Mouse (Mus musculus): ENCODE measurements around the gene Golph3l. TPM values are rescaled to one million over a fixed set of nuclear protein-coding genes. Genes with fewer than 3 reads are reported as not detected.

Golph3l gene
- polyA plus RNA-seq, 1 experiment from 2014 or later = 25.4 TPM

DNA sequence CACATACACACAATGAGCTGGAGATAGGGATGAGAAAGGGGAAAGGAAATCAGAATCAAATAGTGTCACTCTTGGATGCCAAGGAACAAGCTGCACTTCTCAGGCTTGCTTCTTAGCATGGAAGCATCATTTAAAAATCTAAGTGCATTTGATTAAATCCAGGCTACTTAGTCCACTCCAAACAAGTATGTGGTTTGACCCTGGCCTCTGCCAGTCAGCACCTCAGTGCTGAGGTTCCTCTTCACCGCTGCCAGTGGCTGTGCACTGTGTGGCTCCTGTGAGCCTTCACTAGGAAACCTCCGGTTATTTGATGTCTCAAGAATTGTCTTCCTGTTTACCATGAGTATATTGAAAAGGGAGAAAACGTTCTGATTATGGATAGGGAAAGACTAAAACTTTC is 42.1 kb downstream of the Golph3l start:
- DNase-seq (ENCODE audit: low spot score) = no peak
- WGBS = 77% methylated on average over 3 of the region's 3 CpGs
- Histone ChIP-seq H3K9me3 (no peaks in the 10 kb centered on the region), H3K27ac (no peak overlapping the region), H3K36me3 (peaks cover 93% of the 10 kb centered on the region), H3K27me3 (ENCODE audit: insufficient read depth, poor library complexity, severe bottlenecking) (no peaks in the 10 kb centered on the region), H3K4me3 (no peak overlapping the region), H3K4me1 (peaks cover 8% of the 10 kb centered on the region; the same call in 1 of the 2 replicates)

GRCm38 (mm10) chr3:95631304-95631703 is 42.6 kb downstream of the Golph3l start:
- H3K9me3 ChIP-seq = no peaks in the 10 kb centered on the region
- WGBS = 78% methylated on average over 6 of the region's 6 CpGs

GRCm38 (mm10) chr3:95632648-95633588 is 44.2 kb downstream of the Golph3l start:
- no peak for DNase-seq (ENCODE audit: low spot score)
- H3K27ac ChIP-seq = peak overlapping the region; percentile 7; the same call in 1 of the 2 replicates
- peaks cover 6% of the 10 kb centered on the region; the same call in 1 of the 2 replicates for H3K4me1 ChIP-seq
- no peaks in the 10 kb centered on the region for H3K9me3 ChIP-seq
- WGBS = 73% methylated on average over 12 of the region's 12 CpGs
- peaks cover 95% of the 10 kb centered on the region for H3K36me3 ChIP-seq
- no peak overlapping the region for H3K4me3 ChIP-seq
- no peaks in the 10 kb centered on the region for H3K27me3 ChIP-seq (ENCODE audit: insufficient read depth, poor library complexity, severe bottlenecking)

More at GRCm38 (mm10) chr3:95631304-95631703, 42.6 kb downstream of the Golph3l start:
- H3K4me3 ChIP-seq = no peak overlapping the region
- no peaks in the 10 kb centered on the region for H3K27me3 ChIP-seq (ENCODE audit: insufficient read depth, poor library complexity, severe bottlenecking)
- peaks cover 94% of the 10 kb centered on the region for H3K36me3 ChIP-seq
- H3K27ac ChIP-seq = no peak overlapping the region
- DNase-seq (ENCODE audit: low spot score) = no peak
- peaks cover 6% of the 10 kb centered on the region; the same call in 1 of the 2 replicates for H3K4me1 ChIP-seq

GRCm38 (mm10) chr3:95635636-95636035 is 46.9 kb downstream of the Golph3l start:
- Histone ChIP-seq H3K27me3 (ENCODE audit: insufficient read depth, poor library complexity, severe bottlenecking) (no peaks in the 10 kb centered on the region), H3K27ac (no peak overlapping the region), H3K36me3 (peaks cover 86% of the 10 kb centered on the region), H3K4me1 (peaks cover 6% of the 10 kb centered on the region; the same call in 1 of the 2 replicates), H3K9me3 (no peaks in the 10 kb centered on the region), H3K4me3 (no peak overlapping the region)
- 68% methylated on average over 4 of the region's 4 CpGs for WGBS
- DNase-seq (ENCODE audit: low spot score) = no peak

- WGBS = 64% methylated on average over 4 of the region's 4 CpGs
Observed at GRCm38 (mm10) chr3:95636072-95636471, 47.3 kb downstream of the Golph3l start.

GRCm38 (mm10) chr3:95639694-95640093 is 51.0 kb downstream of the Golph3l start:
- Histone ChIP-seq H3K36me3 (peaks cover 49% of the 10 kb centered on the region), H3K27me3 (ENCODE audit: insufficient read depth, poor library complexity, severe bottlenecking) (no peaks in the 10 kb centered on the region), H3K27ac (no peak overlapping the region), H3K4me1 (peaks cover 11% of the 10 kb centered on the region; the same call in 1 of the 2 replicates), H3K9me3 (no peaks in the 10 kb centered on the region), H3K4me3 (no peak overlapping the region)
- DNase-seq (ENCODE audit: low spot score) = no peak
- WGBS = 87% methylated on average over 1 of the region's 1 CpGs

More at GRCm38 (mm10) chr3:95636072-95636471, 47.3 kb downstream of the Golph3l start:
- peaks cover 6% of the 10 kb centered on the region; the same call in 1 of the 2 replicates for H3K4me1 ChIP-seq
- H3K27ac ChIP-seq = 0 out of 2 replicates have a peak overlapping the region, but pooled peaks have one; percentile 30
- H3K27me3 ChIP-seq (ENCODE audit: insufficient read depth, poor library complexity, severe bottlenecking) = no peaks in the 10 kb centered on the region
- H3K4me3 ChIP-seq = no peak overlapping the region
- no peaks in the 10 kb centered on the region for H3K9me3 ChIP-seq
- DNase-seq (ENCODE audit: low spot score) = no peak
- H3K36me3 ChIP-seq = peaks cover 81% of the 10 kb centered on the region

DNA sequence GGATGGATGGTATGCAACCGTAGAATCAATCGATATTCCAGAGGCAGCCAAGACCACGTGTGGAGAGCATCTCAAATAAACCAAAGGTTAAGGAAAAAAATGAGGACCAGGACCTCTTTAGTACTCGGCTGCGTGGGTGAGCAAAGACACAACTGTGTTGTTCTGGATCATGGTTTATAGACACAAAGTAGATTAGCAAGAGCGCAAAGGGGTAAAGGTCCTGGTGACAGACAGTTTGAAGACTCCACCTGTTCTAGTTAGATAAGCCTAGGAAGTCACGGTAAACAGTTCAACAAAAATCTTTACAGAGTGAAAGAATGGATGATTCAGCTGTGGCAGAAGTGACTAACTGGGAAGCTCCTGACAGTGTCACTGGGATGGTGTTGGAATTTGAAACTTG is 54.4 kb downstream of the Golph3l start:
- H3K4me3 ChIP-seq = no peak overlapping the region
- WGBS = 81% methylated on average over 7 of the region's 7 CpGs
- H3K4me1 ChIP-seq = peaks cover 11% of the 10 kb centered on the region; the same call in 1 of the 2 replicates
- H3K9me3 ChIP-seq = no peaks in the 10 kb centered on the region
- H3K27me3 ChIP-seq (ENCODE audit: insufficient read depth, poor library complexity, severe bottlenecking) = no peaks in the 10 kb centered on the region
- H3K36me3 ChIP-seq = peaks cover 17% of the 10 kb centered on the region
- no peak overlapping the region for H3K27ac ChIP-seq
- no peak for DNase-seq (ENCODE audit: low spot score)

DNA sequence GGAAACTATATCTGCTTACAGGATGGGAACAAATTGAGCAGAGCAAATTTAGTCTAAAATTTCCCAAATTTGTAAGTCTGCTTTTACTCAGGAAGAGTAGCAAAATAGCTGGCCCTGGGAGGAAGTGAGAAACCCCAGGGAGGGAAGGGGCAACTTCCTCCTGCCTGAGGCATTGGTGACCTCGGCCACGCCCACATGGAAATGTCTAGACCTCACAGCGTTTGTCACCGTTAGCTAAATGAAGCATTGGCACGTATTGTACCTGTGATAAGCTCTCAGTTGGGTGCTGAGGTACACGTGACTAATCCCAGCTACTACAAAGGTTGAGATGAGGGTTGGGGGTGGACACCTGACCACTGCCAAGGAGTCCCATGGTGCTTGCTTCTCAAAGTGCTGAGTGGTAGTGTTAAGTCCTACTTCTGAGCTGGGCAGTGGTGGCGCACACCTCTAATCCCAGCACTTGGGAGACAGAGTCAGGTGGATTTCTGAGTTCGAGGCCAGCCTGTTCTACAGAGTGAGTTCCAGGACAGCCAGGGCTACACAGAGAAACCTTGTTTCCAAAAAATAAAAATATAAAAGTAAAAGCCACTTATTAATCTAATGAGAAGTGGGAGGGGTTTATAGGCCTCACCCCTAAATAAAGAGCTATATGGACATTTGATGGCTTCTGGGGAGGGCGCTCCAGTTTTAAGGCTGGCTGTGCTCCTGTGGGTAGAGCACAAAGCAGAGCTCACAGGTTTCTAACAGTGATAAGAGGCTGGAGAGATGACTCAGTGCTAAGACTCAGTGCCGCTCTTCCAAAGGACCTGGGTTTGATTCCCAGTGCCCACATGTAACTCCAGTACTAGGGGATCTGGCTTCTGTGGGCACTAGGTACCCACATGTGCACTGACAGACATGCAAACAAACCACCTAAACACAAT is 56.8 kb downstream of the Golph3l start:
- Histone ChIP-seq H3K4me3 (no peak overlapping the region), H3K27me3 (ENCODE audit: insufficient read depth, poor library complexity, severe bottlenecking) (no peaks in the 10 kb centered on the region), H3K9me3 (no peaks in the 10 kb centered on the region), H3K27ac (peak overlapping the region; percentile 16; the same call in 1 of the 2 replicates), H3K4me1 (peaks cover 15% of the 10 kb centered on the region), H3K36me3 (0 out of 2 replicates have a peak, but pooled peaks cover 2% of the 10 kb centered on the region)
- WGBS = 48% methylated on average over 10 of the region's 10 CpGs
- no peak for DNase-seq (ENCODE audit: low spot score)

GRCm38 (mm10) chr3:95648016-95648415 is 59.3 kb downstream of the Golph3l start:
- H3K27me3 ChIP-seq (ENCODE audit: insufficient read depth, poor library complexity, severe bottlenecking) = no peaks in the 10 kb centered on the region
- no peak for DNase-seq (ENCODE audit: low spot score)
- H3K36me3 ChIP-seq = no peaks in the 10 kb centered on the region
- no peak overlapping the region for H3K27ac ChIP-seq
- H3K4me1 ChIP-seq = peaks cover 30% of the 10 kb centered on the region
- H3K9me3 ChIP-seq = no peaks in the 10 kb centered on the region
- no peak overlapping the region for H3K4me3 ChIP-seq
- 95% methylated on average over 5 of the region's 5 CpGs for WGBS

GRCm38 (mm10) chr3:95650276-95651032 is 61.7 kb downstream of the Golph3l start:
- 63% methylated on average over 6 of the region's 6 CpGs for WGBS
- no peak for DNase-seq (ENCODE audit: low spot score)
- peak overlapping the region; percentile 78 for H3K27ac ChIP-seq
- H3K27me3 ChIP-seq (ENCODE audit: insufficient read depth, poor library complexity, severe bottlenecking) = no peaks in the 10 kb centered on the region
- H3K9me3 ChIP-seq = no peaks in the 10 kb centered on the region
- no peaks in the 10 kb centered on the region for H3K36me3 ChIP-seq
- H3K4me1 ChIP-seq = peaks cover 30% of the 10 kb centered on the region
- H3K4me3 ChIP-seq = no peak overlapping the region

GRCm38 (mm10) chr3:95651033-95651373 is 62.3 kb downstream of the Golph3l start:
- DNase-seq (ENCODE audit: low spot score) = no peak
- Histone ChIP-seq H3K27me3 (ENCODE audit: insufficient read depth, poor library complexity, severe bottlenecking) (no peaks in the 10 kb centered on the region), H3K36me3 (no peaks in the 10 kb centered on the region), H3K27ac (peak overlapping the region; percentile 78), H3K4me3 (no peak overlapping the region), H3K4me1 (peaks cover 29% of the 10 kb centered on the region), H3K9me3 (no peaks in the 10 kb centered on the region)
- WGBS = 83% methylated on average over 3 of the region's 3 CpGs
